Mouse (Mus musculus) olfactory bulb, adult 2 months (tissue): Measurements from ENCODE around the gene Nek4. TPM values are rescaled to one million over a fixed set of nuclear protein-coding genes. Genes with fewer than 3 reads are reported as not detected.
A peak's percentile ranks its signal among the peaks of the same experiment; 100 is the strongest.

Experiments
- H3K27ac ChIP-seq: fragments of 200-500 bp; 2 replicates; pipeline ENCODE4 v1.5.1; 2012; ENCODE audit warnings: low read depth, low read length; ENCODE audit not compliant: insufficient read depth
- H3K4me1 ChIP-seq: fragments of 200-500 bp; 2 replicates; pipeline ENCODE4 v1.6.1; 2012; ENCODE audit warnings: low read length; ENCODE audit not compliant: control insufficient read depth, insufficient read depth
- H3K4me3 ChIP-seq: fragments of 200-500 bp; 2 replicates; pipeline ENCODE4 v1.5.1; 2012; ENCODE audit warnings: mild to moderate bottlenecking, low read depth, low read length, moderate library complexity; ENCODE audit not compliant: insufficient read depth
- CTCF ChIP-seq: fragments of 200-500 bp; IDR thresholded peaks from 2 replicates; pipeline ENCODE4 v1.5.1; 2012; ENCODE audit warnings: low read depth, mild to moderate bottlenecking, low read length, moderate library complexity; ENCODE audit not compliant: insufficient read depth
- POLR2A ChIP-seq: fragments of 200-500 bp; IDR thresholded peaks from 2 replicates; pipeline ENCODE4 v1.6.1; 2012; ENCODE audit warnings: mild to moderate bottlenecking, low read depth, low read length, moderate library complexity; ENCODE audit not compliant: insufficient read depth
- WGBS: fragments of 180-500 bp; shearing (Covaris S2); methylation state at CpG from one replicate; pipeline ENCODE4 v1.1.7; 2018; 5-methylcytosine and 5-hydroxymethylcytosine counted together
- polyA plus RNA-seq: library from polyadenylated mRNA; stranded (reverse); fragments of >200 nt; gene quantifications from 2 replicates; pipeline ENCODE4 v1.2.4, GENCODE M21; 2012; ENCODE audit warnings: low replicate concordance; ENCODE audit not compliant: missing spikeins, insufficient read depth, insufficient read length

Nek4 gene
- polyA plus RNA-seq: not detected in 2 replicates

DNA sequence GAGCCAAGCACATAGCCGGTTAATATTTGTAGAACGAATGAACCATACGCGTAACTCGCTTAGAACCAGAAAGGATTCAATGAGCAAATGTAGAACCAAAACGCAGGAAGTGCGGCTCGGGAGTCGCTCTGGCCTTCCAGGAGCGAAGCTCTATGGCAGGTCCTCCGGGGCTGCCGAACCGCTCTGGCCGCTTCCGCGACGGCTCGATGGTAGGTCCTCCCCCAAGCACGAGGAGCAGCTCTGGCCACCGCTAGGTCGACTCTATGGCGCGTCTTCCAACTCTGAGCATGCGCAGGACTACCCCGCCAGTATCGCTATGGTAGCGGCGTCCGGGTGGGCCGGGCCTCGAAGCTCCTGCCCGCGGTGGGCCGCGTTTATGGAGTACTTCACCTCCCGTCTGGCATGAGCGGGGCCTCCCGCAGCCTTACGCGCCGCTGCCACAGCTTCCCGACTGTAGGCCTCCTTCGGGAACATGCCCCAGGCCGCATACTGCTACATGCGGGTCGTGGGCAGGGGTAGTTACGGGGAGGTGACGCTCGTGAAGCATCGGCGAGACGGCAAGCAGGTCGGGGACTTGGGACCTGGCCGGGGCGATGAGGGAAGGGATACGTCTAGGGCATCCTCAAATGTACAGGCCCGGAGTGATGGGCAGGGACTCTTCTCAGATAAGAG is at the start of gene Nek4:
Nek4 (plus strand) TSS at position 224 of the 672 bp plus-strand sequence.
- under 1% methylated on average over 57 of the region's 57 CpGs for WGBS
- TF ChIP-seq CTCF (no peak), POLR2A (peak; percentile 70; the same call in 1 of the 2 replicates)
- H3K27ac ChIP-seq: peak within 1 kb of the TSS; percentile 72

GRCm38 (mm10) chr14:30902628-30903027 is 48.5 kb upstream of the Nek4 start:
- H3K4me1 ChIP-seq: no peaks in the 10 kb centered on the region; the same call in 1 of the 2 replicates
- H3K27ac ChIP-seq: no peak overlapping the region
- TF ChIP-seq POLR2A (no peak), CTCF (no peak)
- no peak overlapping the region for H3K4me3 ChIP-seq
- 87% methylated on average over 5 of the region's 5 CpGs for WGBS

More for the DNA sequence above, at the start of gene Nek4:
- Histone ChIP-seq H3K4me1 (no peaks in the 10 kb centered on the region), H3K4me3 (peak within 1 kb of the TSS; percentile 95)

DNA sequence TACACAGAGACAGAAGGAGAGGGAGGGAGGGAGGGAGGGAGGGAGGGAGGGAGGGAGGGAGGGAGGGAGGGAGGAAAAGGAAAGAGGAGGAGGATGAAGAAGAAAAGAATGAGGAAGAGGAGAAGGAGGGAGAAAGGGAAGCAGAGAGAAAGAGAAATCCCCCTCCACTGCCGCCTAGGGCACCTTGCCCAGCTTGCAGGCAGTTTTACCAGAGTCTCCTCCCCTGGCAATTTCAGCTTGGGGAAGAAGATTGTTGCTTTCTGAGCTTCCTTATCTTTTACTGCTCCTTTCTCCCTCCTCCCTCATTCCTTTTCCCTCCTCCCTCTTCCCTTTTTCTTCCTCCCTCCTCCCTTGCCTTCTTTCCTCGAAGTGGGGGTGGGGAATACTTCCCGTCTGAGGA is 48.1 kb upstream of the Nek4 start:
- Histone ChIP-seq H3K4me3 (no peak overlapping the region), H3K27ac (no peak overlapping the region), H3K4me1 (no peaks in the 10 kb centered on the region; the same call in 1 of the 2 replicates)
- WGBS: 69% methylated on average over 3 of the region's 3 CpGs
- TF ChIP-seq POLR2A (no peak), CTCF (no peak)

- H3K4me3 ChIP-seq: no peak overlapping the region
- WGBS: 78% methylated on average over 8 of the region's 8 CpGs
- no peaks in the 10 kb centered on the region; the same call in 1 of the 2 replicates for H3K4me1 ChIP-seq
- no peak for TF ChIP-seq CTCF
- TF ChIP-seq POLR2A: no peak
- no peak overlapping the region for H3K27ac ChIP-seq
These were observed 46.9 kb upstream of the Nek4 start for GRCm38 (mm10) chr14:30904307-30904706.

DNA sequence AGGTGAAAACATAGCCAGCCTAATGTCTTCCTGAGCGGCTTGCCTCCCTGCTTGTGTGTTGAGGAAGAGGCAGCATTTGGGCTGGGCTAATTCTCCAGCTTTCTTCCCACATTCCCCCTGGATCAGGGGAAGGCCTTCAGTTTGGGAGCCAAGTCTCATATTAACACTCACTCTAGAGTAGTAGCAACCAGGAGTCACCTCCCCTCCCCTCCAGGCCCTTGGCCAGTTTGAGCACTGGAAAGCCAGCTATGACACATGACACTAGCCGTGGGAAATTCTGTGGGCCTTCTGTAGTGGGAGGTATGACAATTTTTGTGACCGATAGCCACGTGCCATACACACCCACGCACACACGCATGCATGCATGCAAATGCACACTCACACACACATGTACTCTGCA is 45.2 kb upstream of the Nek4 start:
- Histone ChIP-seq H3K4me3 (no peak overlapping the region), H3K27ac (no peak overlapping the region), H3K4me1 (no peaks in the 10 kb centered on the region; the same call in 1 of the 2 replicates)
- 88% methylated on average over 6 of the region's 6 CpGs for WGBS
- TF ChIP-seq CTCF: no peak
- TF ChIP-seq POLR2A: no peak

GRCm38 (mm10) chr14:30907814-30908265 is 43.3 kb upstream of the Nek4 start:
- 91% methylated on average over 3 of the region's 3 CpGs for WGBS
- TF ChIP-seq POLR2A: no peak
- TF ChIP-seq CTCF: no peak
- Histone ChIP-seq H3K27ac (no peak overlapping the region), H3K4me1 (no peaks in the 10 kb centered on the region; the same call in 1 of the 2 replicates), H3K4me3 (no peak overlapping the region)

- no peak for TF ChIP-seq POLR2A
- no peak overlapping the region for H3K27ac ChIP-seq
- no peak overlapping the region for H3K4me3 ChIP-seq
- H3K4me1 ChIP-seq: no peaks in the 10 kb centered on the region
- WGBS: 92% methylated on average over 8 of the region's 8 CpGs
These were observed 40.0 kb upstream of the Nek4 start for GRCm38 (mm10) chr14:30911141-30911540.

GRCm38 (mm10) chr14:30912641-30913040 is 38.5 kb upstream of the Nek4 start:
- H3K27ac ChIP-seq: no peak overlapping the region
- no peaks in the 10 kb centered on the region for H3K4me1 ChIP-seq
- no peak for TF ChIP-seq CTCF
- TF ChIP-seq POLR2A: no peak
- WGBS: 88% methylated on average over 8 of the region's 8 CpGs
- H3K4me3 ChIP-seq: no peak overlapping the region

DNA sequence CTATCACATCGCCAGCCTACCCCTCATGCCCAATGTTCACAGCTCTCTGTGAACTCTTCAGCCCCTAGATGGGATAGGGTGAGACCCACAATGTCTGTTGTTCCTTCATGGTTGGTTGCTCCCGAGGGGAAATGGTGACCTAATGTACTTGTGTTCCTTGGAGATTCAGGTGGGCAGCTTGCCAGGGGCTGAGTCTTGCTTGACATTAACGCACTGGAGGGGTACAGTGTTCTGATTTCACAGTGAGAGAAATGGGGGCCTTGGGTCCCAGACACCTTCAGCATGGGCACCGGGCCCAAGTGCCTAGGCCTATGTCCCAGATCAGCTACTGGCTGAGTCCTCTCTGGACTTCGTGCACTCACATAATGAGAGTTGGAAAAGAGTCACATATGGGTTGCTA is 37.8 kb upstream of the Nek4 start:
- no peak for TF ChIP-seq POLR2A
- no peak for TF ChIP-seq CTCF
- Histone ChIP-seq H3K4me3 (no peak overlapping the region), H3K27ac (no peak overlapping the region), H3K4me1 (no peaks in the 10 kb centered on the region)
- WGBS: 66% methylated on average over 5 of the region's 5 CpGs

DNA sequence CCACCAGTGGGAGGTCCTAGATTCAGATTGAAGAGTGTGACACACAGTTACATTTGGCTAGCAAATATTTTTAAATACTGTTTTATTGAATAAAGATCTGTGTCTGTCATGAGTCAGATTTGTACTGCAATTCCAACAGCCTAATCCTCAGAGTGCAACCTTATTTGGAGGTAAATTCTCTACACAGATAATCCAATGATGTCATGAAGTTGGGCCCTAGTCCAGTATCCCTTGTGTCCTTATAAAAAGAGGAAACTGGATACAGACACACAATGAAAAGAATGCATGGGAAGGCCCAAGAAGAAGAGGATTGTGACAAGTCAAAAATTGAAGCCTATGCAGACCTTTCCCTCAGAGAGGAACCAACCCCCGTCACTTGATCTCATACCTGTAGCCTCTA is 34.7 kb upstream of the Nek4 start:
- TF ChIP-seq CTCF (no peak), POLR2A (no peak)
- H3K4me3 ChIP-seq: no peak overlapping the region
- no peaks in the 10 kb centered on the region for H3K4me1 ChIP-seq
- 89% methylated on average over 1 of the region's 1 CpGs for WGBS
- H3K27ac ChIP-seq: no peak overlapping the region
